Mouse (Mus musculus) ovary, adult 10 weeks (tissue): ENCODE data around the gene Gm8978. TPM values are rescaled to one million over a fixed set of nuclear protein-coding genes. Genes with fewer than 3 reads are reported as not detected.

Source experiments
- polyA plus RNA-seq: library from polyadenylated mRNA; stranded (reverse); fragments of 350-450 nt; fragmentation: Illumina TruSeq; extraction: RNeasy Lipid Tissue Mini Kit (QIAGEN cat#74804); gene quantifications from one replicate; pipeline ENCODE4 v1.2.3, GENCODE M21; 2014

Gene Gm8978
- polyA plus RNA-seq = not detected

DNA sequence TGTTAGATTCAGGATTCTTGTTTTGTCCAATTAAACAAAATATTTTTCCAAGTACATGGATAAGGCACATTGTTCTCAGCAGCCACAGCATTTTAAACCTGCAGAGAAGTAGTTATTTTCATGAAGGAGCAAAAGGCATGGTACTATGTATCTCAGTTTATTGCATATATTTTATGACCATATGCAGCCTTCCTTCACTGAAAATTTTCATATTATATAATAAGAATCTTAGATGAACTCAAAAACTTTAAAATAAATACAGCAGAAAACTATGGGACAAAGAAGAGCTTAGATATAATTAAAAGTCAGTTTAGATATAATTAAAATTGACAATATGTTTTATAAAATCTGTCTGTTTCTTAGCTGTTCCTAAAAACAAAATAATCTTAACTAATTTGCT is at the start of gene Gm8978:
TSS of gene Gm8978 (minus strand) at position 101 of the 400 bp plus-strand sequence.

Other genes starting within 250 kb of the Gm8978 start
- gene Rnls, start 233.0 kb downstream of the Gm8978 start, polyA plus RNA-seq = 3.1 TPM
- gene Lipo4, start 107.5 kb downstream of the Gm8978 start, polyA plus RNA-seq = not detected
- gene Lipo2, start 126.1 kb upstream of the Gm8978 start, polyA plus RNA-seq = 0.60 TPM
- 94.0 TPM for gene Lipo3, start 136.7 kb upstream of the Gm8978 start, polyA plus RNA-seq
- gene Lipo1, start 162.2 kb upstream of the Gm8978 start, polyA plus RNA-seq = not detected